Mouse (Mus musculus) gastrocnemius, postnatal 14 days (tissue): ENCODE results near the gene Gm43951. TPM values are rescaled to one million over a fixed set of nuclear protein-coding genes. Genes with fewer than 3 reads are reported as not detected.
A peak's percentile ranks its signal among the peaks of the same experiment; 100 is the strongest.
"Not testable (repeated sequence)": the region's sequence is repeated elsewhere in the genome, so short reads cannot be mapped to it uniquely, and the experiment has no call there.

Experiments used
- DNase-seq: peaks from one replicate; pipeline ENCODE4 v3.0.0; 2021; ENCODE audit warnings: mixed read lengths
- intact Hi-C: fragments of 180-260 bp; cut with DNase I; formaldehyde crosslinking; loops from one replicate; pipeline ENCODE4 v1.15.1; 2025; ENCODE audit warnings: low total_unique reads
- total RNA-seq, 2 experiments: library from RNA; stranded (reverse); gene quantifications; 2 replicates each; pipeline ENCODE4 v1.2.3; 2021

The Gm43951 gene
- total RNA-seq, 2 experiments from 2014 or later: 0.08 to 0.13 TPM

- no peak for DNase-seq
- intact Hi-C loops: no loop called here
These were observed 1.3 kb upstream of the Gm43951 start for GRCm38 (mm10) chr11:72207834-72208377.

- DNase-seq: peak; percentile 85
- intact Hi-C loops: no loop called here
These were observed 679 bp upstream of the Gm43951 start, which contains the start of the genes 4933427D14Rik and Txndc17 for GRCm38 (mm10) chr11:72207204-72207833. Gene 4933427D14Rik (minus strand): TSS chr11:72207459. Gene Txndc17 (plus strand): TSS chr11:72207547.

GRCm38 (mm10) chr11:72205256-72205655, 1.4 kb downstream of the Gm43951 start:
- intact Hi-C loops: no loop called here
- DNase-seq: no peak

GRCm38 (mm10) chr11:72203440-72203839, 3.2 kb downstream of the Gm43951 start:
- DNase-seq: no peak
- intact Hi-C loops: no loop called here

- intact Hi-C loops: no loop called here
These were observed 10.1 kb downstream of the Gm43951 start for GRCm38 (mm10) chr11:72196506-72196905.

GRCm38 (mm10) chr11:72194259-72194658, 12.4 kb downstream of the Gm43951 start:
- DNase-seq: no peak
- intact Hi-C loops: no loop called here

More at GRCm38 (mm10) chr11:72196506-72196905, 10.1 kb downstream of the Gm43951 start:
- DNase-seq: no peak

- no peak for DNase-seq
- intact Hi-C loops: no loop called here
These were observed 15.8 kb downstream of the Gm43951 start for GRCm38 (mm10) chr11:72190857-72191256.

GRCm38 (mm10) chr11:72184252-72184651, 22.4 kb downstream of the Gm43951 start:
- DNase-seq: no peak

GRCm38 (mm10) chr11:72181136-72181535, 25.5 kb downstream of the Gm43951 start:
- DNase-seq: no peak
- intact Hi-C loops: loop anchor here (10.0 kb wide), 1 partner anchor 126 kb away; no protein-coding TSS in a partner anchor

More at GRCm38 (mm10) chr11:72184252-72184651, 22.4 kb downstream of the Gm43951 start:
- intact Hi-C loops: loop anchor here (10.0 kb wide), 1 partner anchor 129 kb away; no protein-coding TSS in a partner anchor

GRCm38 (mm10) chr11:72180556-72180955, 26.1 kb downstream of the Gm43951 start:
- no peak for DNase-seq
- intact Hi-C loops: loop anchor here (10.0 kb wide), 1 partner anchor 126 kb away; no protein-coding TSS in a partner anchor

GRCm38 (mm10) chr11:72176553-72176952, 30.1 kb downstream of the Gm43951 start:
- DNase-seq: no peak
- intact Hi-C loops: no loop called here

GRCm38 (mm10) chr11:72175966-72176365, 30.7 kb downstream of the Gm43951 start:
- DNase-seq: no peak
- intact Hi-C loops: no loop called here

- DNase-seq: no peak
- intact Hi-C loops: no loop called here
These were observed 31.9 kb downstream of the Gm43951 start for GRCm38 (mm10) chr11:72174721-72175120.

- DNase-seq: no peak
- intact Hi-C loops: no loop called here
These were observed 33.1 kb downstream of the Gm43951 start for GRCm38 (mm10) chr11:72173506-72173905.

- DNase-seq, intact Hi-C loops: not testable (repeated sequence)
These were observed 34.7 kb downstream of the Gm43951 start for GRCm38 (mm10) chr11:72171906-72172305.

- no peak for DNase-seq
- intact Hi-C loops: no loop called here
These were observed 36.8 kb downstream of the Gm43951 start for GRCm38 (mm10) chr11:72169871-72170270.

- intact Hi-C loops: no loop called here
- DNase-seq: no peak
These were observed 43.4 kb downstream of the Gm43951 start for GRCm38 (mm10) chr11:72163198-72163597.

- intact Hi-C loops: no loop called here
- DNase-seq: no peak
These were observed 50.0 kb downstream of the Gm43951 start for GRCm38 (mm10) chr11:72156624-72157023.

- no peak for DNase-seq
- intact Hi-C loops: no loop called here
These were observed 50.6 kb downstream of the Gm43951 start for GRCm38 (mm10) chr11:72155981-72156428.

- intact Hi-C loops: no loop called here
- DNase-seq: no peak
These were observed 51.3 kb downstream of the Gm43951 start for GRCm38 (mm10) chr11:72155186-72155980.
